Mouse (Mus musculus): ENCODE measurements at regions not wholly inside any gene's neighbourhood (a gene's known extent, or its start where the extent isn't known, plus 50 kb on each side); places are given as distances from the start of the nearest gene placed in this dataset.

GRCm38 (mm10) chr2:71640251-71640650, 93.7 kb upstream of the Dlx2 start:
- Histone ChIP-seq H3K27me3 (0 out of 2 replicates have a peak, but pooled peaks cover 2% of the 10 kb centered on the region), H3K9me3 (replicated peaks) (no peaks in the 10 kb centered on the region), H3K27ac (no peak overlapping the region), H3K36me3 (no peaks in the 10 kb centered on the region), H3K4me3 (no peak overlapping the region), H3K9ac (no peak overlapping the region), H3K4me2 (no peak overlapping the region), H3K4me1 (replicated peaks) (peaks cover 5% of the 10 kb centered on the region; the same call in 1 of the 2 replicates)
- ATAC-seq (replicated peaks; ENCODE audit: insufficient number of reproducible peaks, insufficient read depth, low FRiP score, low read depth): no peak
- WGBS: 80% methylated on average over 5 of the region's 5 CpGs

DNA sequence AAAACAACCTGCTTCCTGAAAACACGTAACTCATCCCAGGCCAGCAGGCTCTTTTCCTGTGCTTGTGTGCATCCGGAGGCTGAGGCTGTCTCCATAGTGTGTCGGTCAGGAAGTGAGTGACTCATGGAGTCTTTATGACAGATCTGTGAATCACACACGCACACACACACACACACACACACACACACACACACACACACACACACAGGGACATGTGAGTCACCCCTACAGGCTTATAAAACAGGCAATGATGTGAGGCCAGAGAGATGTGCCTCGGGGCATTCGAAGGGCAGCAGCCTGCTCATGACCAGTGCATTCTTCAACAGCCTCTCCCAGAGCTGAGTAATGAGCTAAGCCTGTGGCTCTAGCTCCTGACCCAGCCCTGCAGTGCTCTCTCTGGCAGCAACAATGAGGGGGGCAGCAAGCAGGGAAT, 97.5 kb upstream of the Dlx2 start:
- no peaks in the 10 kb centered on the region for H3K27me3 ChIP-seq
- 46% methylated on average over 6 of the region's 6 CpGs for WGBS
- ATAC-seq (replicated peaks; ENCODE audit: insufficient number of reproducible peaks, insufficient read depth, low FRiP score, low read depth): peak; percentile 78
- peak overlapping the region; percentile 67 for H3K27ac ChIP-seq
- peaks cover 5% of the 10 kb centered on the region; the same call in 1 of the 2 replicates for H3K4me1 ChIP-seq (replicated peaks)
- H3K9me3 ChIP-seq (replicated peaks): no peaks in the 10 kb centered on the region
- H3K9ac ChIP-seq: no peak overlapping the region
- no peak overlapping the region for H3K4me3 ChIP-seq
- no peaks in the 10 kb centered on the region for H3K36me3 ChIP-seq
- H3K4me2 ChIP-seq: no peak overlapping the region

- no peak for ATAC-seq (replicated peaks; ENCODE audit: insufficient number of reproducible peaks, insufficient read depth, low FRiP score, low read depth)
Observed at GRCm38 (mm10) chr2:71647914-71648497, 97.4 kb upstream of the Itga6 start.

GRCm38 (mm10) chr2:71651662-71652061, 93.8 kb upstream of the Itga6 start:
- ATAC-seq (replicated peaks; ENCODE audit: insufficient number of reproducible peaks, insufficient read depth, low FRiP score, low read depth): no peak
- H3K4me1 ChIP-seq (replicated peaks): peaks cover 18% of the 10 kb centered on the region
- H3K27ac ChIP-seq: no peak overlapping the region
- H3K27me3 ChIP-seq: no peaks in the 10 kb centered on the region
- no peak overlapping the region for H3K9ac ChIP-seq
- no peak overlapping the region for H3K4me3 ChIP-seq
- H3K4me2 ChIP-seq: no peak overlapping the region
- no peaks in the 10 kb centered on the region for H3K36me3 ChIP-seq
- 40% methylated on average over 2 of the region's 2 CpGs for WGBS
- no peaks in the 10 kb centered on the region for H3K9me3 ChIP-seq (replicated peaks)

More at GRCm38 (mm10) chr2:71647914-71648497, 97.4 kb upstream of the Itga6 start:
- no peaks in the 10 kb centered on the region for H3K36me3 ChIP-seq
- 83% methylated on average over 14 of the region's 14 CpGs for WGBS
- no peak overlapping the region for H3K4me3 ChIP-seq
- no peak overlapping the region for H3K27ac ChIP-seq
- H3K9ac ChIP-seq: no peak overlapping the region
- H3K4me2 ChIP-seq: no peak overlapping the region
- H3K4me1 ChIP-seq (replicated peaks): peaks cover 9% of the 10 kb centered on the region
- no peaks in the 10 kb centered on the region for H3K9me3 ChIP-seq (replicated peaks)
- no peaks in the 10 kb centered on the region for H3K27me3 ChIP-seq

- H3K36me3 ChIP-seq: no peaks in the 10 kb centered on the region
- H3K4me1 ChIP-seq (replicated peaks): peaks cover 18% of the 10 kb centered on the region
- no peak overlapping the region for H3K4me3 ChIP-seq
- ATAC-seq (replicated peaks; ENCODE audit: insufficient number of reproducible peaks, insufficient read depth, low FRiP score, low read depth): no peak
- H3K9ac ChIP-seq: no peak overlapping the region
- 18% methylated on average over 9 of the region's 9 CpGs for WGBS
- no peaks in the 10 kb centered on the region for H3K27me3 ChIP-seq
- H3K27ac ChIP-seq: no peak overlapping the region
- peak overlapping the region; percentile 35 for H3K4me2 ChIP-seq
- no peaks in the 10 kb centered on the region for H3K9me3 ChIP-seq (replicated peaks)
Observed at GRCm38 (mm10) chr2:71652261-71652801, 93.1 kb upstream of the Itga6 start.

GRCm38 (mm10) chr2:71654817-71655503, 90.5 kb upstream of the Itga6 start:
- H3K4me3 ChIP-seq: no peak overlapping the region
- no peak overlapping the region for H3K4me2 ChIP-seq
- 46% methylated on average over 8 of the region's 8 CpGs for WGBS
- no peaks in the 10 kb centered on the region for H3K9me3 ChIP-seq (replicated peaks)
- peaks cover 22% of the 10 kb centered on the region for H3K4me1 ChIP-seq (replicated peaks)
- no peaks in the 10 kb centered on the region for H3K36me3 ChIP-seq
- no peak for ATAC-seq (replicated peaks; ENCODE audit: insufficient number of reproducible peaks, insufficient read depth, low FRiP score, low read depth)
- H3K27ac ChIP-seq: no peak overlapping the region
- no peaks in the 10 kb centered on the region for H3K27me3 ChIP-seq
- H3K9ac ChIP-seq: no peak overlapping the region

- Histone ChIP-seq H3K27me3 (no peaks in the 10 kb centered on the region), H3K9ac (peak overlapping the region; percentile 61), H3K36me3 (no peaks in the 10 kb centered on the region), H3K27ac (peak overlapping the region; percentile 54), H3K4me3 (peak overlapping the region; percentile 45), H3K4me2 (peak overlapping the region; percentile 73), H3K9me3 (replicated peaks) (no peaks in the 10 kb centered on the region), H3K4me1 (replicated peaks) (peaks cover 22% of the 10 kb centered on the region)
- peak; percentile 75 for ATAC-seq (replicated peaks; ENCODE audit: insufficient number of reproducible peaks, insufficient read depth, low FRiP score, low read depth)
- WGBS: 4% methylated on average over 19 of the region's 19 CpGs
Observed at GRCm38 (mm10) chr2:71655504-71656390, 89.7 kb upstream of the Itga6 start.

GRCm38 (mm10) chr2:71656611-71657244, 88.7 kb upstream of the Itga6 start:
- Histone ChIP-seq H3K4me2 (peak overlapping the region; percentile 73; the same call in 1 of the 2 replicates), H3K9ac (no peak overlapping the region), H3K9me3 (replicated peaks) (no peaks in the 10 kb centered on the region), H3K4me1 (replicated peaks) (peaks cover 24% of the 10 kb centered on the region), H3K27me3 (no peaks in the 10 kb centered on the region), H3K4me3 (no peak overlapping the region), H3K27ac (no peak overlapping the region), H3K36me3 (no peaks in the 10 kb centered on the region)
- WGBS: 61% methylated on average over 8 of the region's 8 CpGs
- no peak for ATAC-seq (replicated peaks; ENCODE audit: insufficient number of reproducible peaks, insufficient read depth, low FRiP score, low read depth)

GRCm38 (mm10) chr2:71661438-71661837, 84.0 kb upstream of the Itga6 start:
- Histone ChIP-seq H3K4me2 (no peak overlapping the region), H3K4me1 (replicated peaks) (peaks cover 9% of the 10 kb centered on the region), H3K27ac (no peak overlapping the region), H3K9ac (no peak overlapping the region), H3K9me3 (replicated peaks) (no peaks in the 10 kb centered on the region), H3K36me3 (no peaks in the 10 kb centered on the region), H3K4me3 (no peak overlapping the region), H3K27me3 (no peaks in the 10 kb centered on the region)
- ATAC-seq (replicated peaks; ENCODE audit: insufficient number of reproducible peaks, insufficient read depth, low FRiP score, low read depth): no peak

- no peaks in the 10 kb centered on the region for H3K36me3 ChIP-seq
- no peak overlapping the region for H3K4me3 ChIP-seq
- H3K9me3 ChIP-seq (replicated peaks): no peaks in the 10 kb centered on the region
- H3K4me2 ChIP-seq: no peak overlapping the region
- no peaks in the 10 kb centered on the region for H3K27me3 ChIP-seq
- H3K9ac ChIP-seq: no peak overlapping the region
- peaks cover 14% of the 10 kb centered on the region for H3K4me1 ChIP-seq (replicated peaks)
- no peak overlapping the region for H3K27ac ChIP-seq
- 80% methylated on average over 5 of the region's 5 CpGs for WGBS
- ATAC-seq (replicated peaks; ENCODE audit: insufficient number of reproducible peaks, insufficient read depth, low FRiP score, low read depth): no peak
Observed at GRCm38 (mm10) chr2:71661986-71662385, 83.4 kb upstream of the Itga6 start.

- Histone ChIP-seq H3K4me3 (no peak overlapping the region), H3K36me3 (no peaks in the 10 kb centered on the region), H3K4me2 (no peak overlapping the region), H3K27ac (no peak overlapping the region), H3K9ac (no peak overlapping the region), H3K4me1 (replicated peaks) (peaks cover 21% of the 10 kb centered on the region), H3K27me3 (no peaks in the 10 kb centered on the region), H3K9me3 (replicated peaks) (no peaks in the 10 kb centered on the region)
- 80% methylated on average over 8 of the region's 8 CpGs for WGBS
- ATAC-seq (replicated peaks; ENCODE audit: insufficient number of reproducible peaks, insufficient read depth, low FRiP score, low read depth): no peak
Observed at GRCm38 (mm10) chr2:71663453-71663852, 82.0 kb upstream of the Itga6 start.
